Mouse (Mus musculus) liver, adult 2 months (tissue): ENCODE results near the gene Proser1. TPM values are rescaled to one million over a fixed set of nuclear protein-coding genes. Genes with fewer than 3 reads are reported as not detected.

Experiments
- DNase-seq: peaks from one replicate; pipeline ENCODE4 v3.0.0-alpha.2; 2011; ENCODE audit warnings: low read depth, low spot score; ENCODE audit errors: extremely low read depth
- H3K27ac ChIP-seq: fragments of 200-500 bp; replicated peaks from 2 replicates; pipeline ENCODE4 v1.5.1; 2012; ENCODE audit warnings: low read depth, mild to moderate bottlenecking, control low read depth, inconsistent platforms, low read length; ENCODE audit not compliant: insufficient read depth
- H3K27me3 ChIP-seq: fragments of 200-500 bp; 2 replicates; pipeline ENCODE4 v1.6.1; 2012; ENCODE audit warnings: mild to moderate bottlenecking, moderate library complexity, low read length, inconsistent platforms; ENCODE audit not compliant: control insufficient read depth, insufficient read depth
- H3K36me3 ChIP-seq: fragments of 200-500 bp; 2 replicates; pipeline ENCODE4 v1.6.1; 2012; ENCODE audit warnings: low read length, inconsistent platforms; ENCODE audit not compliant: control insufficient read depth, insufficient read depth
- H3K4me1 ChIP-seq: fragments of 200-500 bp; 2 replicates; pipeline ENCODE4 v1.6.1; 2011; ENCODE audit warnings: low read length; ENCODE audit not compliant: control insufficient read depth, insufficient read depth
- H3K4me3 ChIP-seq: fragments of 200-500 bp; 2 replicates; pipeline ENCODE4 v1.5.1; 2011; ENCODE audit warnings: low read depth, mild to moderate bottlenecking, control low read depth, low read length, moderate library complexity; ENCODE audit not compliant: insufficient read depth
- H3K79me2 ChIP-seq: fragments of 200-500 bp; 2 replicates; pipeline ENCODE4 v1.6.1; 2012; ENCODE audit warnings: inconsistent platforms, mild to moderate bottlenecking, low read length, moderate library complexity; ENCODE audit not compliant: control insufficient read depth, insufficient read depth
- H3K9ac ChIP-seq: fragments of 200-500 bp; 2 replicates; pipeline ENCODE4 v1.6.1; 2012; ENCODE audit warnings: low read depth, mild to moderate bottlenecking, control low read depth, inconsistent platforms, low read length
- CTCF ChIP-seq: fragments of 200-500 bp; IDR thresholded peaks from 2 replicates; pipeline ENCODE4 v1.5.1; 2011; ENCODE audit warnings: low read depth, low read length, control low read depth
- POLR2A ChIP-seq: fragments of 200-500 bp; IDR thresholded peaks from 2 replicates; pipeline ENCODE4 v1.6.1; 2011; ENCODE audit warnings: low read length, control low read depth; ENCODE audit not compliant: insufficient read depth; ENCODE audit errors: extremely low read depth
- WGBS: fragments of 180-500 bp; shearing (Covaris S2); methylation state at CpG from one replicate; pipeline ENCODE4 v1.1.7; 2018; 5-methylcytosine and 5-hydroxymethylcytosine counted together
- polyA plus RNA-seq: library from polyadenylated mRNA; depleted of rRNA; stranded (reverse); fragments of >200 nt; gene quantifications from 2 replicates; pipeline ENCODE4 v1.2.3, GENCODE M21; 2012
- total RNA-seq: library from RNA; depleted of rRNA; stranded (reverse); fragments of >200 nt; gene quantifications from 2 replicates; pipeline ENCODE4 v1.2.3, GENCODE M21; 2014

The Proser1 gene
- total and polyA plus RNA-seq, 2 experiments, result 2.4 to 8.6 TPM

GRCm38 (mm10) chr3:53450666-53451065 lies 12.8 kb upstream of the Proser1 start:
- TF ChIP-seq POLR2A (no peak), CTCF (no peak)
- Histone ChIP-seq H3K9ac (no peak overlapping the region), H3K79me2 (no peaks in the 10 kb centered on the region), H3K4me1 (peaks cover 24% of the 10 kb centered on the region), H3K4me3 (no peak overlapping the region), H3K27ac (no peak overlapping the region), H3K27me3 (no peaks in the 10 kb centered on the region), H3K36me3 (peaks cover 12% of the 10 kb centered on the region; the same call in 1 of the 2 replicates)
- WGBS, result 81% methylated on average over 11 of the region's 11 CpGs
- DNase-seq, result no peak

- no peak for TF ChIP-seq POLR2A
- TF ChIP-seq CTCF, result no peak
- Histone ChIP-seq H3K4me1 (peaks cover 24% of the 10 kb centered on the region), H3K79me2 (no peaks in the 10 kb centered on the region), H3K4me3 (no peak overlapping the region), H3K27ac (peak overlapping the region; percentile 49), H3K27me3 (no peaks in the 10 kb centered on the region), H3K9ac (no peak overlapping the region), H3K36me3 (peaks cover 22% of the 10 kb centered on the region)
- 89% methylated on average over 10 of the region's 10 CpGs for WGBS
- DNase-seq, result no peak
These were observed 11.1 kb upstream of the Proser1 start for GRCm38 (mm10) chr3:53452351-53452750.

DNA sequence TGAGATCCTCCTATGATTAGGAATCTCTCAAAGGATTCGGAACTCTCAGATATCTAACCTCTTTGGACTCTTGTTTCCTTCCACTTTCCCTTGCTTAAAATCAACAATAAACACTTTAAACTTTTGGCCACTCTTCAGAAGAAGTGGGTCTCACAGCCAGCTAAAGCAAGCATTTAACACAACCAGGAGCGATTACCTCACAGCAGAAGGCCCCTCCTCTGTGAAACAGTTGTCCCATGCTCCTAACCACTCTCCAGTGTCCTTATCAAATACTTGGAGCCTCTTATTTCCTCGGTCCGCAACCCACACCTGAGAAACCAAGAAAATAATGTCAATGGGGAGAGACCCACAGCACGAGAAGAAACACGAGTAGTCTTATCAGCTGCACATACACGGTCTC lies 10.1 kb upstream of the Proser1 start:
- no peak for TF ChIP-seq POLR2A
- TF ChIP-seq CTCF, result no peak
- no peaks in the 10 kb centered on the region for H3K79me2 ChIP-seq
- WGBS, result 91% methylated on average over 7 of the region's 7 CpGs
- H3K4me1 ChIP-seq, result peaks cover 24% of the 10 kb centered on the region
- H3K27ac ChIP-seq, result peak overlapping the region; percentile 29; the same call in 1 of the 2 replicates
- no peak overlapping the region for H3K9ac ChIP-seq
- DNase-seq, result no peak
- no peaks in the 10 kb centered on the region for H3K27me3 ChIP-seq
- H3K4me3 ChIP-seq, result no peak overlapping the region
- peaks cover 27% of the 10 kb centered on the region for H3K36me3 ChIP-seq

GRCm38 (mm10) chr3:53454005-53454404 lies 9.5 kb upstream of the Proser1 start:
- Histone ChIP-seq H3K4me1 (peaks cover 24% of the 10 kb centered on the region), H3K36me3 (peaks cover 30% of the 10 kb centered on the region), H3K9ac (no peak overlapping the region), H3K27me3 (no peaks in the 10 kb centered on the region), H3K79me2 (no peaks in the 10 kb centered on the region), H3K4me3 (no peak overlapping the region), H3K27ac (peak overlapping the region; percentile 50)
- no peak for TF ChIP-seq POLR2A
- no peak for TF ChIP-seq CTCF
- 30% methylated on average over 6 of the region's 6 CpGs for WGBS
- DNase-seq, result peak; percentile 91

DNA sequence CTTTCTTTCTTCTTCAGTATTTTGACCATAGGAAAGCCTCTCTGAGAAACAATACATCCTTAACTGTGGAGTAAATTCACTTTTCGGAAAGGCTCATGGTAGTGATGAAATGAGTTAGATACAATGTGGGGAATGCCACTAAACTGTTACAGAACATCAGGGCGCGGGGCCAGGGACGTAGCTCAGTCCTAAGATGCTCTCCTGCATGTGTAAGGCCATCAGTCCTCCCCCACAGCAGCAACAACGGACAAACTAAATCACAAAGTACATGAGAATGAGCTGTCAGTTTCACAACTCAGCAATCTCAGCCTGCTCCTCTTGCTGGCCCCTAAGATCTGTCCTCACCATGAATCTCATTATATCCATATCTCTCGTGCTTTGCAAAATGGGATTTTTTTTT lies 8.9 kb upstream of the Proser1 start:
- Histone ChIP-seq H3K27me3 (no peaks in the 10 kb centered on the region), H3K4me1 (peaks cover 24% of the 10 kb centered on the region), H3K27ac (peak overlapping the region; percentile 50), H3K9ac (no peak overlapping the region), H3K36me3 (peaks cover 30% of the 10 kb centered on the region), H3K4me3 (no peak overlapping the region), H3K79me2 (no peaks in the 10 kb centered on the region)
- DNase-seq, result no peak
- no peak for TF ChIP-seq CTCF
- no peak for TF ChIP-seq POLR2A
- 71% methylated on average over 6 of the region's 6 CpGs for WGBS

DNA sequence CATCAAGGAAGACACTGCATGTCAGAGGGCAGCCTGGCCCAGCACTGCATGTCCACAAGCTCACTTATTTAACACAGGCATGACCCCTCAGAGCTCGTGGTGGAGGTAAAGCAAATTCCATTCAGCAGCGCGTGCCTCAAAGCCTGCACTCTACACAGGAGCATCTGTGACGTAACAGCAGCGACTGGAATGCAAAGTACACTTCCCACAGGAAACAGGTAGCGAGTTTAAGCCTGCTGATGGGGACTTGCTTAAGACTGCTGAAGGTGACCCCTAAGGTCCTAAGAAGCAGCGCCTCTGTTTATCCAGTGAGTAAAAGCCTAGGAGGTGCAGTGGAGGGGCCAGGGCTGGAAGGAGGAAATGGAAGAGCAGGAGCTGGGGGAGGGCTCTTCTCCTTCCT lies 8.5 kb upstream of the Proser1 start:
- Histone ChIP-seq H3K27me3 (no peaks in the 10 kb centered on the region), H3K9ac (no peak overlapping the region), H3K27ac (no peak overlapping the region), H3K79me2 (no peaks in the 10 kb centered on the region), H3K4me1 (peaks cover 24% of the 10 kb centered on the region), H3K4me3 (no peak overlapping the region), H3K36me3 (peaks cover 30% of the 10 kb centered on the region)
- peak; percentile 39 for DNase-seq
- no peak for TF ChIP-seq CTCF
- TF ChIP-seq POLR2A, result no peak
- 56% methylated on average over 7 of the region's 7 CpGs for WGBS
